Mouse (Mus musculus) liver (tissue): ENCODE results near the gene Fkbp5.
"Not testable (repeated sequence)": the region's sequence is repeated elsewhere in the genome, so short reads cannot be mapped to it uniquely, and the experiment has no call there.

Experiments used
- DNase-seq: peaks from one replicate; pipeline ENCODE4 v3.0.0-alpha.2; 2020; ENCODE audit warnings: mixed read lengths

Fkbp5 gene

DNA sequence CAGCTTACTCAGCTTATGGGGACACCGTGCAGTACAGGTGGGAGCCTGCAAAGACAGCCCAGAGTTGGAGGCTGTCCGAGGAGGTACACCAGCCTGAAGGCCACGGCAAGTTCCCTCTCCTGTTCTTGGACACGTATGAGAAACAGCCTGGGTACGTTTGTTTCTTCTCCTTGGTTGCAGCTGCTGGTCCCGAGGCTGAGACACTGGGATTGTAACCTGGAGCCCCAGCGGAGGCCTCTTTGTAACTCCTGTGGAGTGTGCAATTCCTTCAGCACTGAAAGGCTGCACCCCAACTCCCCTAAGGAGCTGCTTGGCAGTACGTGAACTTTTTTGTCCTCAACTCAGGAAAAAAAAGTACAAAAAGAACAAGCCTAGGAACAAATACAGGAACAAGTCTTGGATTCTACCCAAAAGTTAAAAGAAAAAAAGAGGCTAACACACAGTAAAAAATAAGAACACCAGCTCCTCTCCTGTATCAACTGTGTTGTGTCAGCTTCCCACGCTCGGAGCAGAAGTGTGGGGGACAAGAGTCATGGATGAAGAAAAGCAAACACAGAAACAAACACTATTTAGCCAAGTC is 105.9 kb downstream of the Fkbp5 start:
- DNase-seq: no peak

GRCm38 (mm10) chr17:28410731-28411130 is 106.6 kb downstream of the Fkbp5 start:
- no peak for DNase-seq

DNA sequence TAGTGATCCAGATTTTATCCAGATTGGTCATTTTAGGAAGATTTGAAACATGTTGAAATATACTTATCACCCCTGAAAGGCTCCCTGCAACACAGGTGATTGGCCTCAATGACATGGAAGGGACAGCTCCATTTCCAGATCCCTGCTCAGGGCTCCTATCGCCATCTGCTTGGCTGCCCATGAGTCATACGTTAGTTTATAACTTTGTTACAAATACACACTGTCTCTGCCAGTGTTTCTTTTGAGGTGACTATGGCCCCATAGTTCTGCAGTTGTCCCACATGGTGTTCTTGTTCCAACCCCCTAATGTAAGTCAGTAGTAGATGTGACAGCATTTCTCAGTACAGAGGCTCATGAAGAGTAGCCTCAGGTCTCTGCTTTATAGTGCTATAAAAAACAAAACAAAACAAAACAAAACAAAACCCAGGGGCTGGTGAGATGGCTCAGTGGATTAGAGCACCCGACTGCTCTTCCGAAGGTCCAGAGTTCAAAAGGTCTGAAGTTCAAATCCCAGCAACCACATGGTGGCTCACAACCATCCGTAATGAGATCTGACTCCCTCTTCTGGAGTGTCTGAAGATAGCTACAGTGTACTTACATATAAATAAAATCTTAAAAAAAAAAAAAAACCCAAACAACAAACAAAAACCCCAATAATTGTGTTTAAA is 108.9 kb downstream of the Fkbp5 start:
- no peak for DNase-seq

GRCm38 (mm10) chr17:28407418-28408250 is 109.7 kb downstream of the Fkbp5 start:
- DNase-seq: peak; percentile 68

DNA sequence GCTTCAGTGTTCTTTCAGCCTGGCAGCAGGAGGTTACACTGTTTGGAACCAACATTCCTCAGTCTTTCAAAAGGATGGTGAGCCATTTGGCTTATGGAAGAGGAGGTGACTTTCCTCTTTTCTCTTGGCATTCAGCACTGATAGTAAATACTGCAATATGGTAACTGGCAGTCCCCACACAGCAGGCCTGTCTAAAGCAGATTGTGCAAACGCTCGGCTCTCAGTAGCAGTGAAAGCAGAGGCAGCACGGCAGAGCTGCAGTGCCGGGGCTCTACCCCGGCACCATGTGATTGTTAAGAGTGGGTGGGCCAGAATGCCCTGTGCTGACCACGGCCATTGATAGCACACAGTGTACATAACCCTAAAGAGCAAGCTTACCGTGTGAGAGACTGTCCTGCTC is 110.9 kb downstream of the Fkbp5 start:
- no peak for DNase-seq

GRCm38 (mm10) chr17:28404745-28405144 is 112.6 kb downstream of the Fkbp5 start:
- DNase-seq: not testable (repeated sequence)

- DNase-seq: no peak
These were observed 113.0 kb downstream of the Fkbp5 start for GRCm38 (mm10) chr17:28404301-28404700.

GRCm38 (mm10) chr17:28394994-28395393 is 122.3 kb downstream of the Fkbp5 start:
- DNase-seq: no peak

DNA sequence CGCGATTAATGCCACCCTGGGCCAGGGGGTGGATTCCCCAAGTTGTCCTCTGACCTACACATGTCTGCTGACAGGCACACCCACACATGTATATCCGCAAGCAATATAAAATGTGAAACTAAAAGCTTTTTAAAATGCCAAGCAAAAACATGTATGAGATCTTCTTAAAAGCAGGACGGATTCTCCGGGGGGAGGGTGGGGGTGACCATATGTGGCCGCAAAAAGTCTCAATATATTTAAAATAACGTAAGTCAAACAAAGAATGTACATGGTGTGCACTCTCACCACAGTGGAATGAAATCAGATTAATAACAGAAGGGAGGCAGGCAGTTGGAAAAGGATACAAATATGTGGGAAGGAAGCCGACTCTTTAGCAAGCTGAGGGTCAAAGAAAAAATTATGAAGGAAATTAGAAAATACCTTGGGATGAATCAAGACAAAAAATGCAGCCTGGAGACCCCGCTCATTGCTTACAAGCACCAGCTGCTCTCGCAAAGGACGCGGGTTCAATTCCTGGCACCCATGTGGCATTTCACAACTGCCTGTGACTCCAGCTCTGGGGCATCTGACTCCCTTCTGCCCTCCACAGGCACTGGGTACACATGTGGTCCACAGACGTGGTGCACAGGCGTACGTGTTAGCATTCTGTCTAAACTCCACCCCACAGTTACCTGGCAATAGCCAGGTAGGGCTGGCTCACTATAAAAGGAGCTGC is 123.1 kb downstream of the Fkbp5 start:
- no peak for DNase-seq

DNA sequence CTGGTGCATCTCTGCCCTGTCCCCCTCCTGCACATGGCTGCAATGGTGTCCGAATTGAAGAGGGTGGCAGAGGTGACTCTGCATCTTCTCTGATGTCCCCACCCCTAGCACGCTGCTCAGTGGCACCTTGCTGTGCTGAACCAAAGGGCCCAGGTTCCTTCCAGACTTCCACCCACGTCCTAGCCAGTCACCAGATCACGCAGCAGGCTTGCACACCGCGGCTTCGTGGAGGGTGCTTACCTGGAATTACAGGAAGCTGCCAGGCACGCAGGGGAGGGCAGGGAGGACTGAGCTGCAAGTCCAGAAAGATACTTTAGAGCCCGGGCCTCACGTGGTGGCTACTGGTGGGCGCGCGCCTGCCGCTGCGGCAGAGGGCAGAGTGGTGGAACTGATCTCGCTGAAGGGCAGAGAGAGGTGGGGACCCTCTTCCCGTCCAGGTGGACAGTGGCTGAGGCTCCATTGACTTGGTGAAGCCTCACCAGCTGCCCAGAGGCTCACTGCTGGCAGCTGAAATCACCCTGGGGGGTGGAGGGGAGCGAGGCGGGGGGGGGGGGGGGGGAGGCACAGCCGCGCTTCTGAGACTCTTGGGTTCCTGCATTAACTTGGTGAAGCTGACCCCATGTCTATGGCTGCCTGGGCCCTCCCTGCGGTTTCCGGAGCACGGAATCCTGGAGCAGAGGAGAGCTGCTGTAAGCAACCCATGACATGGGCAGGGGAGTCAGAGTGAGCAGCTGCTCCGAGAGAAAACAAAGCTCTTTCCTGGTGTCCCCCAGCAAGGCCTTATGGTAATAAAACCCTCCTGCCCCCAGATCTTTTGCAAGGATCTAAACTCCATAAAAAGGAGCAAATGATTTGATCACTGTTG is 125.5 kb downstream of the Fkbp5 start:
- peak; percentile 26 for DNase-seq

- no peak for DNase-seq
These were observed 128.8 kb downstream of the Fkbp5 start for GRCm38 (mm10) chr17:28388534-28388933.

GRCm38 (mm10) chr17:28386150-28386905 is 131.0 kb downstream of the Fkbp5 start:
- peak; percentile 78 for DNase-seq

- peak; percentile 39 for DNase-seq
These were observed 133.0 kb downstream of the Fkbp5 start for GRCm38 (mm10) chr17:28384298-28384697.

- no peak for DNase-seq
These were observed 137.1 kb downstream of the Fkbp5 start for GRCm38 (mm10) chr17:28380255-28380654.

GRCm38 (mm10) chr17:28375592-28376061 is 141.7 kb downstream of the Fkbp5 start:
- DNase-seq: peak; percentile 20

DNA sequence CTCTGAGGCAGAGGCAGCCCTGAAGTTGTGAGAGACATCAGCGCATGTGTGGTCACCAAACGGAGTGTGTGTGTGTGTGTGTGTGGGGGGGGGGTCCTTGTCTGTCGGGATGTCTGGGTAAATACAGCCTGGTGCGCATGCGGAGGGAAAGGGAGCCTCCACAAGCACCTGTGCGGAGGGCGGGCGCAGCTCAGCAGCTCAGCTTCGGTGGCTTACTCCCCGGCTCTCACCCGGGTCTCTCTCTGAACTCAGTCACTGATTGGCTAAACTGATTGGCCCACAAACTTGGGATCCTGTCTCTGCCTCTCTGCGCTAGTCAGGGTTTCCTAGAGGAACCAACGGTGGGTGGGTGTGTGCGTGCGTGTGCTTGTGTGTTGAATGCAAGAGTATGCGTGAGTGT is 142.8 kb downstream of the Fkbp5 start:
- no peak for DNase-seq

GRCm38 (mm10) chr17:28373821-28374220 is 143.5 kb downstream of the Fkbp5 start:
- DNase-seq: peak; percentile 70

GRCm38 (mm10) chr17:28371941-28372340 is 145.4 kb downstream of the Fkbp5 start:
- DNase-seq: no peak

GRCm38 (mm10) chr17:28371286-28371685 is 146.0 kb downstream of the Fkbp5 start:
- no peak for DNase-seq

GRCm38 (mm10) chr17:28369056-28369455 is 148.3 kb downstream of the Fkbp5 start:
- no peak for DNase-seq

DNA sequence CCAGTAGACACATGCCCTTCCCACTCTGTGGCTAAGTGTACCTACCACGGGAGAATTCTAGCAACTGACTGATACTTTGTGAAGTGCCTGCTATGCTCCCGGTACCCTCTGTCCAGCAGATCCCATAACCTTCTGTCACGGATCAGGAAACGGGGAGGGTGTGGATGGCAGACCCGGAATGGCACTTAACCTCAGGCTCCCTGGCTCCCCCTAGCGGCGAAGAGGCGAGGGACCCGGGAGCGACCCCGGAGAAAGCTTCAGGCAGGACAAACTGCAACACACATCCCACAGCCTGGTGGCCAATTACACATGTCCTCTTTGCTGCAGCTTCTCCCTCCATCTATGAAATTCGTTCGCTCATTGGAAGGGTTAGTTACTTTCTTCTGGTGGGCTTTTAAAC is 148.9 kb downstream of the Fkbp5 start:
- peak; percentile 85 for DNase-seq
